Mouse (Mus musculus) sigmoid colon, adult 10 weeks (tissue): Measurements from ENCODE around the gene Lck. TPM values are rescaled to one million over a fixed set of nuclear protein-coding genes. Genes with fewer than 3 reads are reported as not detected.

Source experiments
- polyA plus RNA-seq: library from polyadenylated mRNA; stranded (reverse); fragments of 350-450 nt; fragmentation: Illumina TruSeq; extraction: RNeasy Lipid Tissue Mini Kit (QIAGEN cat#74804); gene quantifications from one replicate; pipeline ENCODE4 v1.2.3, GENCODE M21; 2014; ENCODE audit warnings: low read depth, low replicate concordance

The Lck gene
- polyA plus RNA-seq = 0.28 TPM

GRCm38 (mm10) chr4:129573430-129573829 is at the start of gene Lck:
TSS of gene Lck (minus strand) at chr4:129573641.

GRCm38 (mm10) chr4:129618786-129619691 is 45.6 kb upstream of the Lck start, which contains the start of gene Iqcc:
TSS of gene Iqcc (minus strand) at chr4:129619099.

GRCm38 (mm10) chr4:129614093-129614492 is 40.7 kb upstream of the Lck start, which contains the start of gene Dcdc2b:
TSS of gene Dcdc2b (minus strand) at chr4:129614257.

GRCm38 (mm10) chr4:129600233-129601158 is 27.1 kb upstream of the Lck start, which contains the start of the genes Eif3i and Tmem234:
TSS of gene Eif3i (minus strand) at chr4:129600648.
TSS of gene Tmem234 (plus strand) at chr4:129600668.

GRCm38 (mm10) chr4:129578466-129578865 is 5.0 kb upstream of the Lck start, which contains the start of gene Fam167b:
TSS of gene Fam167b (minus strand) at chr4:129578549.

GRCm38 (mm10) chr4:129542592-129543141 is 30.8 kb downstream of the Lck start, which contains the start of gene Hdac1:
TSS of gene Hdac1 (minus strand) at chr4:129542713.

GRCm38 (mm10) chr4:129513086-129513767 is 60.2 kb downstream of the Lck start, which contains the start of gene Marcksl1:
TSS of gene Marcksl1 (plus strand) at chr4:129513581.

Other genes with a start within 250 kb of the Lck start
- gene Rbbp4, start 238.3 kb downstream of the Lck start, polyA plus RNA-seq = 146 TPM
- 137 TPM for gene Zbtb8os, start 237.9 kb downstream of the Lck start, polyA plus RNA-seq
- 4.0 TPM for gene Zbtb8a, start 195.5 kb downstream of the Lck start, polyA plus RNA-seq
- not detected for gene Zbtb8b, start 132.8 kb downstream of the Lck start, polyA plus RNA-seq
- 20.9 TPM for gene Bsdc1, start 112.1 kb downstream of the Lck start, polyA plus RNA-seq
- gene Tssk3, start 82.6 kb downstream of the Lck start, polyA plus RNA-seq = not detected
- not detected for gene Fam229a, start 82.5 kb downstream of the Lck start, polyA plus RNA-seq
- 15.8 TPM for gene Marcksl1, start 60.1 kb downstream of the Lck start, polyA plus RNA-seq
- gene Hdac1, start 30.9 kb downstream of the Lck start, polyA plus RNA-seq = 77.8 TPM
- not detected for gene Fam167b, start 4.9 kb upstream of the Lck start, polyA plus RNA-seq
- 24.2 TPM for gene Eif3i, start 27.0 kb upstream of the Lck start, polyA plus RNA-seq
- 65.5 TPM for gene Tmem234, start 27.0 kb upstream of the Lck start, polyA plus RNA-seq
- not detected for gene Dcdc2b, start 40.6 kb upstream of the Lck start, polyA plus RNA-seq
- gene Iqcc, start 45.5 kb upstream of the Lck start, polyA plus RNA-seq = 10.8 TPM
- gene Ccdc28b, start 50.3 kb upstream of the Lck start, polyA plus RNA-seq = 4.7 TPM
- gene Txlna, start 67.4 kb upstream of the Lck start, polyA plus RNA-seq = 14.2 TPM
- gene Kpna6, start 99.1 kb upstream of the Lck start, polyA plus RNA-seq = 35.6 TPM
- gene Tmem39b, start 123.2 kb upstream of the Lck start, polyA plus RNA-seq = 1.3 TPM
- gene Khdrbs1, start 168.7 kb upstream of the Lck start, polyA plus RNA-seq = 149 TPM
- 2,130 TPM for gene Ptp4a2, start 237.6 kb upstream of the Lck start, polyA plus RNA-seq